Comparison of ENCODE assay signal across 13 mouse cellular contexts in the genomic region with DNA sequence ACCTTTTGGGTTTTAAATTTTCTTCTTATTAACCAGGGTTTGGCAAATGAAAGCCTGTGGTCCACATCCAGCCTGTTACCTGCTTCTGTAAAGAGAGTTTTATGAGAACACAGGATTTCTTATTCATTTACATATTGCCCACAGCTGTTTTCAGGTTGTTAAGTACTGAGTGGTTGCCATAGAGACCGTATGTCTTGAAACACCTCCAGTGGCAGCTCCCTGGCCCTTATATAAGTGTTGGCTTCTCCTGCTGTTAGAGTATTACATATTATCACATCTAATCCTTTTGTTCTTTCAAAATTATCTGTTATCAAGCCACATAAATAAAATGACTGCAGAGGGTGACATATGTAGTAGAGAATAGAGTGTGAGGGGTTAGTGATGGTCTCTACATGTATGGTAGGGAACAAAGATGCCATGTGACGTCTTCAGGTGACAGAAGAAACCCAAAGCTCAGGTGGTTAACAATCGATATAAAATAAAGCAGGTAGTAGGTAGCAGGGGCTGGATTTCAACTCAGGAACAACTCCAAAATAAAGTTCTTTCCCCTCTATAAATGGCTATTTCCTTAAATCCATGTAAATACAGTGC.
A peak's percentile ranks its signal among the peaks of the same experiment; 100 is the strongest.
DNase-seq lines count a peak whose midpoint lies in the region; ATAC-seq lines count a peak whose summit lies in the region.
"Had no signal": no experiment of that assay in that cellular context is flagged by ENCODE, and none has a peak within 500 bp of the region (broad histone marks: within the 10 kb centered on the region; RNA-seq: fewer than 3 reads in every experiment).

No protein-coding gene starts in this region.

- 69% methylated on average over 3 of the region's 3 CpGs for WGBS in limb, embryonic 13.5 days

- intact Hi-C loops in left cerebral cortex, postnatal 4 days (cut with DNase I), result no loop called here

- peak overlapping the region; percentile 37 for H3K4me2 ChIP-seq in limb, embryonic 13.5 days (replicated peaks)
- H3K4me2 ChIP-seq: liver, embryonic 12.5 days had no signal

- H3K9ac ChIP-seq in limb, embryonic 13.5 days, result no peak overlapping the region
- H3K9ac ChIP-seq: liver, embryonic 12.5 days had no signal

- no peaks in the 10 kb centered on the region for H3K27me3 ChIP-seq in limb, embryonic 13.5 days
- H3K27me3 ChIP-seq: liver, embryonic 12.5 days had no signal

- no peak overlapping the region for H3K4me3 ChIP-seq in limb, embryonic 13.5 days
- H3K4me3 ChIP-seq: liver, embryonic 12.5 days had no signal

- H3K27ac ChIP-seq in limb, embryonic 13.5 days, result peak overlapping the region; percentile 73; the same call in 1 of the 2 replicates
- H3K27ac ChIP-seq: liver, embryonic 12.5 days had no signal

- peak; percentile 45 to 66 for DNase-seq in frontal cortex, adult 2 months (ENCODE audit: extremely low spot score in 1 of 2, low spot score in 1 of 2)
- DNase-seq in frontal cortex, postnatal 25 days (ENCODE audit: low spot score in 2 of 2), result no peak
- peak; percentile 64 for DNase-seq in left cerebral cortex, adult 11 months (ENCODE audit: low spot score)
- DNase-seq in left cerebral cortex, postnatal 4 days, result no peak
- DNase-seq in brain, adult 2 months (ENCODE audit: low read depth, low spot score), result peak; percentile 77
- no peak for DNase-seq in gastrocnemius, postnatal 25 days
- no peak for DNase-seq in retina, postnatal 1 day
- DNase-seq: cerebellum, adult 11-12 months; kidney, adult 18-20 months; right cerebral cortex, postnatal 4 days; thymus, adult 2 months had no signal

- peak; percentile 74 for ATAC-seq in limb, embryonic 13.5 days (ENCODE audit: low FRiP score, low read depth)
- ATAC-seq: liver, embryonic 12.5 days had no signal

- H3K36me3 ChIP-seq in limb, embryonic 13.5 days, result no peaks in the 10 kb centered on the region
- H3K36me3 ChIP-seq: liver, embryonic 12.5 days had no signal

- peaks cover 37% of the 10 kb centered on the region for H3K4me1 ChIP-seq in limb, embryonic 13.5 days
- H3K4me1 ChIP-seq: liver, embryonic 12.5 days had no signal

- H3K9me3 ChIP-seq in limb, embryonic 13.5 days, result no peaks in the 10 kb centered on the region
- H3K9me3 ChIP-seq: liver, embryonic 12.5 days had no signal

Comparison
In these comparisons a context has a peak if more than half of its experiments do, and no peak if none do; other contexts are left out.
1. DNase-seq: peak in frontal cortex, adult 2 months (2 of 2), left cerebral cortex, adult 11 months (single experiment) and brain, adult 2 months (single experiment); none in frontal cortex, postnatal 25 days (0 of 2), left cerebral cortex, postnatal 4 days (single experiment), gastrocnemius, postnatal 25 days (single experiment) and retina, postnatal 1 day (single experiment).